Mouse (Mus musculus) neural tube, embryonic 11.5 days (tissue): ENCODE results near the gene Rnf145. TPM values are rescaled to one million over a fixed set of nuclear protein-coding genes. Genes with fewer than 3 reads are reported as not detected.
A peak's percentile ranks its signal among the peaks of the same experiment; 100 is the strongest.

ENCODE experiments used
- ATAC-seq: fragments of 200-750 bp; cut with Nextera tagmentation; 2 replicates; pipeline ENCODE4 v1.8.0; 2017; ENCODE audit warnings: moderate number of reproducible peaks, mild to moderate bottlenecking, moderate TSS enrichment, moderate library complexity; ENCODE audit not compliant: insufficient read depth, low FRiP score, low TSS enrichment
- DNase-seq: peaks from one replicate; pipeline ENCODE4 v3.0.0-alpha.2; 2015; ENCODE audit warnings: low spot score
- H3K27ac ChIP-seq: fragments of 300-500 bp; sonication (generic); 2 replicates; pipeline ENCODE4 v1.5.1; 2014; ENCODE audit warnings: low read depth, mild to moderate bottlenecking, low read length
- H3K27me3 ChIP-seq: fragments of 300-500 bp; sonication (generic); 2 replicates; pipeline ENCODE4 v1.6.1; 2014; ENCODE audit warnings: mild to moderate bottlenecking, low read length, mixed read lengths; ENCODE audit not compliant: control insufficient read depth, insufficient read depth
- H3K36me3 ChIP-seq: fragments of 300-500 bp; sonication (generic); 2 replicates; pipeline ENCODE4 v1.6.1; 2014; ENCODE audit warnings: mild to moderate bottlenecking, low read length, moderate library complexity, mixed read lengths; ENCODE audit not compliant: control insufficient read depth, insufficient read depth
- H3K4me1 ChIP-seq: fragments of 300-500 bp; sonication (generic); 2 replicates; pipeline ENCODE4 v1.6.1; 2014; ENCODE audit warnings: low read length, mixed read lengths; ENCODE audit not compliant: control insufficient read depth, insufficient read depth
- H3K4me2 ChIP-seq: fragments of 300-500 bp; sonication (generic); 2 replicates; pipeline ENCODE4 v1.6.1; 2014; ENCODE audit warnings: low read depth, mild to moderate bottlenecking, moderate library complexity
- H3K4me3 ChIP-seq: fragments of 300-500 bp; sonication (generic); 2 replicates; pipeline ENCODE4 v1.5.1; 2014; ENCODE audit warnings: low read depth, low read length
- H3K9ac ChIP-seq: fragments of 300-500 bp; sonication (generic); 2 replicates; pipeline ENCODE4 v1.6.1; 2014; ENCODE audit warnings: mild to moderate bottlenecking, low read length
- H3K9me3 ChIP-seq: fragments of 300-500 bp; sonication (generic); 2 replicates; pipeline ENCODE4 v1.6.1; 2016; ENCODE audit warnings: low read length; ENCODE audit not compliant: control insufficient read depth
- WGBS: fragments of 180-500 bp; shearing (Covaris S2); extraction: QIAGEN DNeasy Blood & Tissue Kit; methylation state at CpG from one replicate; pipeline ENCODE4 v1.1.7; 2014; 5-methylcytosine and 5-hydroxymethylcytosine counted together
- polyA plus RNA-seq: library from polyadenylated mRNA; unstranded; fragments of >200 nt; fragmentation: Nextera tagmentation; extraction: Ambion mirVana; gene quantifications from 2 replicates; pipeline ENCODE4 v1.2.1, GENCODE M21; 2014

The Rnf145 gene
- polyA plus RNA-seq, 1 experiment from 2014 or later = 142 TPM

GRCm38 (mm10) chr11:44517561-44518280 lies 1.0 kb upstream of the Rnf145 start:
- H3K36me3 ChIP-seq = no peaks in the 10 kb centered on the region
- ATAC-seq (no peak), DNase-seq (no peak)
- WGBS = 51% methylated on average over 6 of the region's 6 CpGs
- no peak overlapping the region for H3K9ac ChIP-seq
- H3K4me1 ChIP-seq = no peaks in the 10 kb centered on the region
- peak overlapping the region; percentile 58 for H3K4me2 ChIP-seq
- H3K27ac ChIP-seq = no peak overlapping the region
- no peaks in the 10 kb centered on the region for H3K27me3 ChIP-seq
- H3K9me3 ChIP-seq = no peaks in the 10 kb centered on the region
- peak overlapping the region; percentile 95; the same call in 1 of the 2 replicates for H3K4me3 ChIP-seq

- H3K27me3 ChIP-seq = no peaks in the 10 kb centered on the region
- peak overlapping the region; percentile 58 for H3K4me2 ChIP-seq
- H3K4me1 ChIP-seq = no peaks in the 10 kb centered on the region
- WGBS = under 1% methylated on average over 37 of the region's 61 CpGs
- H3K27ac ChIP-seq = peak overlapping the region; percentile 95
- peak overlapping the region; percentile 96 for H3K9ac ChIP-seq
- no peaks in the 10 kb centered on the region for H3K9me3 ChIP-seq
- DNase-seq = peak; percentile 63
- peak; percentile 69 for ATAC-seq
- no peaks in the 10 kb centered on the region for H3K36me3 ChIP-seq
- peak overlapping the region; percentile 95 for H3K4me3 ChIP-seq
Observed at GRCm38 (mm10) chr11:44519096-44519949, 559 bp downstream of the Rnf145 start.

GRCm38 (mm10) chr11:44519950-44520761 lies 1.4 kb downstream of the Rnf145 start:
- under 1% methylated on average over 28 of the region's 28 CpGs for WGBS
- H3K27me3 ChIP-seq = no peaks in the 10 kb centered on the region
- peak overlapping the region; percentile 96 for H3K9ac ChIP-seq
- DNase-seq (peak; percentile 87), ATAC-seq (peak; percentile 82)
- no peaks in the 10 kb centered on the region for H3K9me3 ChIP-seq
- H3K4me1 ChIP-seq = no peaks in the 10 kb centered on the region
- peak overlapping the region; percentile 95 for H3K4me3 ChIP-seq
- H3K27ac ChIP-seq = peak overlapping the region; percentile 95
- H3K36me3 ChIP-seq = peaks cover 3% of the 10 kb centered on the region; the same call in 1 of the 2 replicates
- peak overlapping the region; percentile 58 for H3K4me2 ChIP-seq

GRCm38 (mm10) chr11:44522594-44522993 lies 3.8 kb downstream of the Rnf145 start:
- no peak for DNase-seq
- peaks cover 8% of the 10 kb centered on the region for H3K36me3 ChIP-seq

GRCm38 (mm10) chr11:44525765-44526164 lies 7.0 kb downstream of the Rnf145 start:
- DNase-seq = no peak
- no peak overlapping the region for H3K9ac ChIP-seq
- H3K27me3 ChIP-seq = no peaks in the 10 kb centered on the region
- ATAC-seq = no peak
- 79% methylated on average over 4 of the region's 4 CpGs for WGBS
- H3K4me3 ChIP-seq = no peak overlapping the region
- no peaks in the 10 kb centered on the region for H3K4me1 ChIP-seq
- no peak overlapping the region for H3K27ac ChIP-seq
- no peaks in the 10 kb centered on the region for H3K9me3 ChIP-seq
- peaks cover 8% of the 10 kb centered on the region for H3K36me3 ChIP-seq
- H3K4me2 ChIP-seq = no peak overlapping the region

More at GRCm38 (mm10) chr11:44522594-44522993, 3.8 kb downstream of the Rnf145 start:
- Histone ChIP-seq H3K9me3 (no peaks in the 10 kb centered on the region), H3K4me2 (no peak overlapping the region), H3K4me3 (no peak overlapping the region), H3K27me3 (no peaks in the 10 kb centered on the region), H3K9ac (no peak overlapping the region), H3K27ac (no peak overlapping the region), H3K4me1 (no peaks in the 10 kb centered on the region)
- 89% methylated on average over 5 of the region's 5 CpGs for WGBS
- no peak for ATAC-seq

GRCm38 (mm10) chr11:44526654-44527263 lies 8.0 kb downstream of the Rnf145 start:
- Histone ChIP-seq H3K27ac (no peak overlapping the region), H3K4me2 (no peak overlapping the region), H3K27me3 (no peaks in the 10 kb centered on the region), H3K4me3 (no peak overlapping the region), H3K36me3 (peaks cover 10% of the 10 kb centered on the region), H3K9me3 (no peaks in the 10 kb centered on the region), H3K4me1 (no peaks in the 10 kb centered on the region), H3K9ac (no peak overlapping the region)
- no peak for ATAC-seq
- 95% methylated on average over 11 of the region's 11 CpGs for WGBS
- no peak for DNase-seq

GRCm38 (mm10) chr11:44528560-44529199 lies 9.9 kb downstream of the Rnf145 start:
- no peaks in the 10 kb centered on the region for H3K9me3 ChIP-seq
- ATAC-seq (no peak), DNase-seq (no peak)
- H3K4me2 ChIP-seq = no peak overlapping the region
- no peak overlapping the region for H3K27ac ChIP-seq
- H3K9ac ChIP-seq = no peak overlapping the region
- H3K27me3 ChIP-seq = no peaks in the 10 kb centered on the region
- peaks cover 10% of the 10 kb centered on the region for H3K36me3 ChIP-seq
- WGBS = 95% methylated on average over 14 of the region's 14 CpGs
- H3K4me3 ChIP-seq = no peak overlapping the region
- no peaks in the 10 kb centered on the region for H3K4me1 ChIP-seq

- Histone ChIP-seq H3K4me2 (no peak overlapping the region), H3K27ac (no peak overlapping the region), H3K4me1 (no peaks in the 10 kb centered on the region), H3K9me3 (no peaks in the 10 kb centered on the region), H3K9ac (no peak overlapping the region), H3K36me3 (peaks cover 10% of the 10 kb centered on the region), H3K27me3 (no peaks in the 10 kb centered on the region), H3K4me3 (no peak overlapping the region)
- no peak for DNase-seq
- WGBS = 91% methylated on average over 12 of the region's 12 CpGs
- no peak for ATAC-seq
Observed at GRCm38 (mm10) chr11:44529200-44529599, 10.4 kb downstream of the Rnf145 start.
